Mouse (Mus musculus): Measurements from ENCODE around the gene C130050O18Rik.
"Not testable (repeated sequence)": the region's sequence is repeated elsewhere in the genome, so short reads cannot be mapped to it uniquely, and the experiment has no call there.

The C130050O18Rik gene

DNA sequence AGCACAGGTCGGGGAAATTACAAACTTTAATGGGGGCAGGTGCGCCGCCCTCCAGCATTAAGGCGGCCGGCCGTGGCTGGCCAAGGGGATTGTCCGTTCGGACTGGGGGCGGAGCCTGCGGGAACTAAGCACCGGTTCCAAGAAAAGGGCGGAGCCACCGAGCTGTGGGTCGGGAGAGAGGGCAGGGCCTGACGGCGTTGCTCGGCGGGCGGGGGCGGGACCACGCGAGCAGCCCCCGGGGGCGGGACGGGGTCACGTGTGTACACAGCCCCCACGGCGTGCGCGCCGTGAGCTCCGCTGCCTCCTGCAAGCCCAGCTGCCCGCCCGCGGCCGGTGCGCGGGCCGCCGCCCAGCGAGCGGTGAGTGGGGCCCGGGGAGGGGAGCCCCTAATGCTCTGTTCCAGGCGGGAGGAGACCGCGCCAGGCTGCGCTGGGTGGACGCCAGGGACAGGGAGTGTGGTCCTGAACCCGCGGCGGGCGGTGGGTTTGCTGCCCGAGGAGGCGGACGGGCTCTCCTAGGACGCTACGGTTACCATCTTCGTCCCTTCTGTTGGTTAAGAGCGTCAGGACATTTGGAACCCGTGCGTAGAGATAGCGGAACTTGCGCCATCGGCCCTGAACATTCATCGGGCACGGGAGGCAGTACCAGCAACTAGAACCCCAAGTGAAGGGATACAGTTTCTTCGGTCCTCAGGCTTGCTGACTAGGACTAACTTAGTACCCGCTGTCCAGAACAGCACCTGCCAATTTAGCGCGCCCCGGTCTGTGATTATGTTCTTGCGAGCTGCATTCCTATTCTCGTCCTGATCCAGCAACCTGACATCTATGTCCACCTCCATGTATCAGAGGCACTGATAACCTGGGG lies 24.5 kb upstream of the C130050O18Rik start:
- peak; percentile 98 for DNase-seq

DNA sequence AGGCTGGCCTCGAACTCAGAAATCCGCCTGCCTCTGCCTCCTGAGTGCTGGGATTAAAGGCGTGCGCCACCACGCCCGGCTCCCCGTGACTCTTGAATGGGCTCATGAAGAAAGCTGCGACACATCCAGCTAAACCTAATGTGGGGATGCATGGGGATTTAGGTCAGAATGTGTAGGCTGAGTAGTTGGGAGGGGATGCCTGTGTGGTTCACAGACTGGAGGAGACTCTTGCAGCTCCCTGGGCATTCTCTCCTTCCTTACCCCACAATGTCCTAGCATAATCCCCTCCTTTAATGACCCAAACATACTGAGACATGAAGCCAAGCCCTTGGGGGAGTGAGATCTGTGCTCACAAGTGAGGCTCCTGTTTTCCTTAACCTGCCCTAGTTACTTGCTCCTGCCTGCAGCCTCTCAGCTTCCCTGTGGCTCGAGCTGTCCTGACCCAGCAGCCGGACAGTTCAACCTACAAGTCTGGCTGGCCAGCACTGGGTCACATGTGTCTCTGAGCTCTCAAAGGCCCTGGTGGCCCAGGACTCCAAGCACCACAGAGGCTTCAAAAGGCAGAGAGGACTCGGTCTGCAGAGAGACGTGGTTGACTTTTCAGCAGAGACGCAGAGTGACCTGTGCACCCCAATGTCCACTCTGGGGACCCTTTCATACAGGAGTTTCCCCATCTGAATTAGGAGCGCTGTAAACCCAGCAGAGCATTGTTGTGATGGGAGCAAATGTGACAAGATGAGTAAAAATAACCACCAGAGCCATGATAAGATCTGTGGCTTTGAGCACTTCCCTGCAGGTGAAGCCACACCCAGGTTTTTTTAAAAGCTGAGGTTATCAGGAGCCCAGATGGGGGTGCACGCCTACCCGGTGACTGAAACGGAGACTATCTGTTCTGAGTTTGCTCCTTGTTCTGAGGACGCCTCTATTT lies 23.2 kb upstream of the C130050O18Rik start:
- peak; percentile 74 for DNase-seq

DNA sequence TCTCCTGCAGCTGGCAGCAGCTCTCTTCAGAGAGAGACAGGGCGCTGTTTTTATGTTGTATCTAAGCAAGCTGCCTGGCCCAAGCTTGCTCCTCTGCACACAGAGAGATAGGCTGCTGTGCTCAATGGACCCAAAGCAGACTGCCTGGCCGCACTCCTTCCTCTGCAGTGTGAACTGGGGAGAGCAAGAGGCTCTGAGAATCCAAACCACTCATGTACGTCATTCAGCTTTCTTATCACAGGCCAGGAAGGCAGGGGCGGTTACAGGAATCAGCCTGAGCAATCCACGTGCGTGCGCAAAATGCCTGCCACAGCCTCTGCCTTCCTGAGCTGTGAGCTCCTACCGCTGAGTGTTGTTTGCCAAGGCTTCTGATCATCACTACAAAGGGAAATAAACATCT lies 22.3 kb upstream of the C130050O18Rik start:
- peak; percentile 92 for DNase-seq

DNA sequence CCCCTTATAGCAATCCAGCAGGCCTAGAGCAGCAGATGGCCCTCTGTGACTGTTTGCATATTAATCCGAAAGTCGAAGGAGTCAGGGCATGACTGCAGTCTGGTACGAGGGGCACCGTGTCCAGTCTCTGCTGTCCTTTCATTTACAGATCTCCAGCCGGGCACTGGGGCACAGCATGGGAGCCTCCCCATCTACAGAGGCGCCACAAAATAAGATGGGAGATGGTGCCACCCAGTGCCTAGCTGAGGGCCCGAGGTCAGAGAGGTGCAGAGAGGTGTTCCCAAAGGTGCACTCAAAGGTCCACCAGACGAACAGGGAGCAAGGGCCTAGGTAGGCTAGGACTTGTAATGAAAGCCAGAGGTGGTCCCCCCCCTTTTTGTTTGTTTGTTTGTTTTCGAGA lies 21.8 kb upstream of the C130050O18Rik start:
- no peak for DNase-seq

DNA sequence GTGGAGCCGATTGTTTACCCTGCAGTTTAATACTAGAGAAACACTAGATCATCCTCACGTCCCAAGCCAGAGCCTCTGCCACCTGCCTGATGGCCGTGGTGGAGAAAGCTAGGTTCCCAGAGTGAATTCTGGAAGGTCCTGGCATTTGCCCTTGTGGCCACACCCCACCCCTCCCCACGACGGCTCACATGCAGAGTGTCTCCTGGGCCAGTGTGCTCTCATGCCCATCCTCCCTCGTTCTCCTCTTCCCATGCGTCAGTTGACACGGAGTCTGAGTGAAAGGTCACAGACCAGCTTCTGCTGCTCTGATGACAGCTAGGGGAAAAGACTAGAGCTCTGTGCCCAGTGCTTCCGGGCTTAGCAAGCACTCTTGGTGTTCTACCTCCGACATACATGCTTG lies 20.5 kb upstream of the C130050O18Rik start:
- DNase-seq, result peak; percentile 80

DNA sequence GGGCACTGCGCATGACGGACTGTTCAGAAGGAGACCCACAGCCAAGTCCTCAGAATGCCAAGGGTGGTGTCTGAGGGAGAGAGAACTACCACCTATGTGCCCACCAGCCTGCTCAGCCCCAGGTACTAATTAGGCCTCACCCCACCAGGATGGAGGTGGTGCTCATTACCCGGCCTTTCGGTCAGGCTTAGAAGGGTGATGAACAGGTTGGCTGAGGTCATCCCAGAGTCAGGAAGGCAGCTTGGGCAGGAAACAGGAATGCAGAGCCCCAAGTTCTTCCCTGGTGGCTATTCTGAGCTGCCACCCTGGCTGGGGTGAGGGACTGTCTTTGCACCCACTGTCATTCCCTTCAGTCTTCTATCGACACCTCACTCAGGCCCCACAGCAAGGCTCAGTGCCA lies 19.0 kb upstream of the C130050O18Rik start:
- DNase-seq, result no peak

DNA sequence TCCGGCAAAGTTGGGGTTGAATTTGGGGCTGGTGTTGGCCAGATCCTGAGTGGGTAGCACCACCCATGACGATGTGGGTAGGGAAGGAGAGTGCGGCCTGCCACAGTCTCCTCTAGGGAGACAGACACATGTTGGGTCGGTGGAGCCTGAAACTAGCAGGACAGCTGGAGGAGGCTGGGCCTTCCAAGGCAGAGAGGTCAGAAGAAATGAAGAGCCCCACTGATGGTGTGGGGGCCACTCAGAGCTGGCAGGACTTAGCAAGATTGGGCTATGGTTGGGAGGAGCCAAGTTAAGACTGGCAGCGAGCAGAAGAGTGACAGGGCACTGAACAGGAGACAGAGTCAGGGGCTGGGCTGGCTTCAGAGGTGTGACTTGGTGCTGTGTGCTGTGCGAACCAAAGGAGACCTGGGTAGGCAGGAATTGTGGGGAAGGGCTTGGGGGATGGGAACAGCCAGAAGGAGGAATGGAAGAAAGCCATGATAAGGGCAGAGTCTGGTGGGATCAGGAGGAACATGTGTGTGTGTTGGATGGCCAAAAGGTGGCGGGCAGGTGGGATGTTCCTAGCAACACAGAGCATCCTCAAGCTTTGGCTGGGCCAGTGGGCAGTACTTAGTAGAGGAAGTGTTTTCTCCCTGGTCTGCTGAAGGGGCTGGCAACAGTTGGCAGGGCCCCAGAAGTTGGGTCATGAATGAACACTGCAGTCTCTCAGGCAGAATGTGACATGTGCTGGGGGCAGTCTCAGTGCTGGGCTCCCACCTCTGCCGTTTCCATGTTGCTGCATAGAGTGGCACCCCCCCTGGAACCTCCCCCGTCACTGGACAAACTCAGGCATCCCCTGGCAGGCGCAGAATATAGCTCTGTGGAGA lies 17.5 kb upstream of the C130050O18Rik start:
- peak; percentile 73 for DNase-seq

DNA sequence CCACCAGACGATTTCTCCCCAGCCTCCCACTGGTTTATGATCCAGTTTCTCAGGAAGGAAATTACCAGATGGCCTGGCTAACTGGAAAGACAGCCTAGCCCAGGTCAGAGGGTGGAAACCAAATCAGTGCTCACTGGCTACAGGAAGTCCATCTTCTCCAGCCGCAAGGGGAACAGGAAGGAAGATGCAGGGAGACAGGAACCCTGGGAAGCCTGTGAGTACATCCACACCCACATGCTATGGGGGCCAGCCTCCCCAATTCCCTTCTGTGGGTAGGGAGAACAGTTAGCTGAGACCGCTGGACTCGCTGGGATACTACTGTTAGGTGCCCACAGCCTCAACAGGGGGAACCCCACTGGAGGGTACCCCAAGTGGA lies 16.9 kb upstream of the C130050O18Rik start:
- peak; percentile 77 for DNase-seq

DNA sequence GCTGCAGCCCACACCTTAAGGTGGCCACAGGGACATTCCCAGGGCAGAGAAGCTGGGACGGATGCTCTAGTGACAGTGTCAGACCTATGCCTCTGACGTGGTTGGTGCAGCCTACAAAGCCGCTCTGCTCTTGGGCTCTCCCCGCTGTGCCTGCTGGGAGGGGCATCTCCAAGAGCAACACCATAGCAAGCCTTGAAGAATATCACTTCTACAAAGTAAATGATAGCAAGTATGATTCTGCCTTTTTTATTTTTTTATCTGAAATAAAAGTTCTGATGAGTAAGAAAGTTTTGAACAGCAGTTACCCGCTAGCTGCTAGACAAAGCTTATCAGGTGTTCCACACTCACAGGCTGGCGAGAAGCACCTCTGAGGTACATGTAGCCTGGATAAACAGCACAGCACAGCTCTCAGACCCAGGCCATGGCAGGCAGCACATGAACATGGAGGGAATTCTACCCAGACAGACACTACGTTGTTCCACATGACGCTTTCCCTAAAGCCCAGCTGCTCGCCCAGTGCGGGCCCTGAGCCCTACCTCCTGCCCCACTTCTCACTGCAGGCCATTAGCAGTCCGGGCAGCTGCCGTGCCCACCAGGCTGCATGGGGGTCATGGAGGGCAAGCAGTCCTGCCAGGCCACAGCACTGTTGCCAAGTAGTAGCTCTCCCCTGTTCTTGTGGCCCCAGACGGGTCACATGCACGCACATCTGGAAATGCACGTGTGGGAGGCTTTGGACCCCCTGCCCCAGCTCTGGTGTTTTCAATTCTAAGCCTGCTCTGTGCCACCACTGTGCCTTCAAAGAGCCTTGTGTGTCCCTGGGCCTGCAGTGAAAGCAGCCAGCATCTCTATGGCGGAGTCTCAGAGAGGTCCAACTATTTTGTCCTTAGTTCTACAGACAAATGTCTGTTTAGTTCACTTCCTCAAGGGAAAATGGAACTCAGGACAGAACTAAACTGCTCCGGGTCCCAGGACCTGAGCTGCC lies 16.1 kb upstream of the C130050O18Rik start:
- no peak for DNase-seq

DNA sequence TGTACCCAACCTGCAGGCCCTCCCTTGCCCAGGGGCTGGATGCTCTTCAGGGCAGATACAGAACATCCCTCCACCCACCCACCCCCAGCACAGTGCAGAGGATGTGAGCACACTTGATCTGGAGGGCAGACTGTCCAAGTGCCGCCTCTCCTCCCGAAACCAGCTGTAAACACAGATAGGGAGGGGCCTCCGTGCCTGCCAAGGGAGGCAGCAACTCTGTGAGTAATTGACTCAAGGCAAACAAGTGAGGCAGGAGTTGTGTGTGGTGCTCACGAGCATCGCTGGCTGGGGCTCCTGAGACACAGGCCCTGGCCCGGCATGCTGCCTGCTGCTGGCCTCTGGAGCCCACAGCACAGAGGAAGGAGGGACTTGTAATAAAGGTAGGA lies 15.4 kb upstream of the C130050O18Rik start:
- peak; percentile 92 for DNase-seq

DNA sequence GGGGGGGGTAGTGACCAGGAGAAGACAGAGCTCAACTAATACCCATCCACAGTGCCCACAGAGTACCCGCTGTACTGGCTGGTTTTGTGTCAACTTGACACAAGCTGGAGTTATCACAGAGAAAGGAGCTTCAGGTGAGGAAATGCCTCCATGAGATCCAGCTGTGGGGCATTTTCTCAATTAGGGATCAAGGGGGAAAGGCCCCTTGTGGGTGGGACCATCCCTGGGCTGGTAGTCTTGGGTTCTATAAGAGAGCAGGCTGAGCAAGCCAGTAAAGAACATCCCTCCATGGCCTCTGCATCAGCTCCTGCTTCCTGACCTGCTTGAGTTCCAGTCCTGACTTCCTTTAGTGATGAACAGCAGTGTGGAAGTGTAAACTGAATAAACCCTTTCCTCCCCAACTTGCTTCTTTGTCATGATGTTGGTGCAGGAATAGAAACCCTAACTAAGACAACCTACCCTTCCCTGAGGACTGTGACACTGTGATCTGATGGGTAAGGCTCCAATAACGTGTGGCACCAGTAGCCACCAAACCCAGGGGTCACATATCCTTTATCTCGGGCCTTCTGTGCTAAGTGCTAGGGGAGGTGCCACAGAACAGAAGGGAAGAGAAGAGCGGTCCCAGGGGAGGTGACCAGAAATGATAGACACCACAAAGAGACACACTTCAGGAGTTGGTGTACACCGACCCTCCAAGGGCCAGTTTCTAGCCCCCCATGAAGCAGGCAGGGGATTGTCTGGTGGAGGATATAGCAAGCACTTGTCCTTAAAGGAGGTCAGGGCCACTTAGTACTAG lies 14.6 kb upstream of the C130050O18Rik start:
- not testable (repeated sequence) for DNase-seq

DNA sequence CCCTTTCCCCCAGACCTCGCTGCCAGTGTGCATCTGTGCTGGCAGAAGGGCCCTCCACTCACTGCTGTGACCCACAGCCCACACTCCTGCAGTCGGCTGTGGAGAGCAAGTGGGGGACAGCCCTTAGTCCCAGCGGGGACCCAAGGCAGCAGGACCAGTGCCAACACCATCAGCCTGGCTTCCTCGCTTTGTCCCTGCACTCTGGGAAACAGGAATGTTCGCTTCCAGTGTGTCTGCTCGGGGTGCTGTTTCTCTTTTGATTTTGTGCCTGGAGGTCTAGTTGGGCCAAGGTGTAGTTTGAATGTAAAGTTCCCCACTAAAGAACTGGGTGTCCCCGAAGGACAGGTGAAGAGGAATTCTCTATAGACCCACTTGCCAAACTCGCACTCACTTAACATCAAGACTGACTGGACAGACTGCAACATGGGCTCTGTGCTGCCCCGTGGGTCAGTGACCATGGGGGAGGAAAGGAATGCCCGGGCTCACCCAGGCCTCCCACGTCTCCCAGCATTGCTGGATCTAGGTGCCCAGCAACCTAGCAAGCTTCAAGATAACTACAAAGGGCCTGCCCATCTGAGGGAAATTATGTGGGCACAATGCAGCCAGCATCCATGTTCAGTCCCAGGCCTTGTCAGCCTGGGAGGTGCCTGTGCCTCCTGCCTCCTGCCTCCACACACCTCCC lies 13.6 kb upstream of the C130050O18Rik start:
- DNase-seq, result peak; percentile 51

DNA sequence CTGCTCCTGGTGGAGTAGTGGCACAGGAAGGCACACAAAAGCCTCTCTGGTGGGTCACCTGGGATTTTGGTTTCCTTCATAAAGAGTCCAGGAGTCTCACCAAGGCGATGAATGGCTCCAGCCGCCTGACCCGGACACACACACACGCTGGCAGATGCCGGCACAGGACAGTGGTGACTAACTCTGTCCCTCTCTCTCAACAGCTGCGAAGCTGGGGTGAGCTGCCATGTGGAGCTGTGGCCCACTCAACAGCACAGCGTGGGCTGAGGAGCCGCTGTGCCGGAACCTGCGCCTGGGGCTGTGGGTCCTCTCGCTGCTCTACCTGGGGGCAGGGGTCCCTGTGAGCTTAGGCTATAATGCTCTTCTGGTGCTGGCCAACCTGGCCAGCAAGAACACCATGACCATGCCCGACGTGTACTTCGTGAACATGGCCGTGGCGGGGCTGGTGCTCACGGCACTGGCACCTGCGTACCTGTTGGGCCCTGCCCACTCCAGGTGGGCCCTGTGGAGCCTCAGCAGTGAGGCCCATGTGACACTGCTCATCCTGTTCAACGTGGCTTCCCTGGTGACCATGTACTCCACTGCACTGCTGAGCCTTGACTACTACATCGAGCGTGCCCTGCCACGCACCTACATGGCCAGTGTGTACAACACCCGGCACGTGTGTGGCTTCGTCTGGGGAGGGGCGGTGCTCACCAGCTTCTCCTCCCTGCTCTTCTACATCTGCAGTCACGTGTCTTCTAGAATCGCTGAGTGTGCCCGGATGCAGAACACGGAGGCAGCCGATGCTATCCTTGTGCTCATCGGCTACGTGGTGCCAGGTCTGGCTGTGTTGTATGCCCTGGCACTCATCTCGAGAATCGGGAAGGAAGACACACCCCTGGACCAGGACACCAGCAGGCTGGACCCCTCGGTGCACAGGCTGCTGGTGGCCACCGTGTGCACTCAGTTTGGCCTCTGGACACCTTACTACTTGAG lies 12.6 kb upstream of the C130050O18Rik start:
- DNase-seq, result no peak

DNA sequence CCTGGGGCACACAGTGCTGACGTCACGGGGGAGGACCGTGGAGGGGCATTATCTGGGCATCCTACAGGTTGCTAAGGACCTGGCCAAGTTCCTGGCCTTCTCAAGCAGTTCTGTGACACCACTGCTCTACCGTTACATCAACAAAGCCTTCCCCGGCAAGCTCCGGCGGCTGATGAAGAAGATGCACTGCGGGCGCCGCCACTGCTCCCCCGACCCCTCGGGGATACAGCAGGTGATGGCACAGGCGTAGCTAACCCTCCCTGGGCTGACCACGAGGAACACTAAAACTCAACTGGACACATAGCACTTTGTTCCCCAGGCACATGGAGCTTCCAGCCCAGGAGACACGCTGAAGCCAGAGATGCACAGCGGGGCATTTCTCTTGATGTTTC lies 11.9 kb upstream of the C130050O18Rik start:
- DNase-seq, result no peak

DNA sequence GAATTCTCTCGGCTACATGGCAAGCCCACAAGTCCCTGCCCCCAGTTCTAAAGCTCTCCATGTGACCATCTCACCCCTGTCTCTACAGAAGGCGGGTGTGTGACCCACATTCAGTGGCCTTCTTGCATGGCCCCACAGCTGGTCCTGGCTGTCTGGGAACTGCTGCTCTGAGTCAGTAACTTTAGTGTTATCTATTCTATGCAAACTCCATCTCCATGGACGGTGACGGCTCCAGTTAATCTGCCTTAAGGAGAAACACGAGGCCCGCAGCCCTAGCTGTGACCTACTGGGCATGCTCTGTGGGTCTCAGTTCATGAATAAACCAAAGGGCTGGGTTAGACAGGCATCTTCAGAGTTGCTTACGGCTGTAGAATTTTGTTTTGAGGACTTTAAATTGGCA lies 10.7 kb upstream of the C130050O18Rik start:
- DNase-seq, result no peak

DNA sequence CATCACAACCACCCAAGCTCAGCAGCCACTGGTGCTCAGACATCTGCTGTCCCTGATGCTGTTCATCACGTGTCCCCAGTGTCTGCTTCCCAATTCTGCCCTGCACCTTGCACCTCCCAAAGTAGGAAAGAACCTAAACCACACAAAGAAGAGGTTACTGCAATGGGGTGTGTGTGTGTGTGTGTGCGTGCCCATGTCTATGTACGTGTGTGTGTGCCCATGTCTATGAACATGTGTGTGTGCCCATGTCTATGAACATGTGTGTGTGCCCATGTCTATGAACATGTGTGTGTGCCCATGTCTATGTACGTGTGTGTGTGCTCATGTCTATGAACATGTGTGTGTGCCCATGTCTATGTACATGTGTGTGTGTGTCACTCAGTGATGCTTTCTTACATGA lies 9.6 kb upstream of the C130050O18Rik start:
- DNase-seq, result no peak

DNA sequence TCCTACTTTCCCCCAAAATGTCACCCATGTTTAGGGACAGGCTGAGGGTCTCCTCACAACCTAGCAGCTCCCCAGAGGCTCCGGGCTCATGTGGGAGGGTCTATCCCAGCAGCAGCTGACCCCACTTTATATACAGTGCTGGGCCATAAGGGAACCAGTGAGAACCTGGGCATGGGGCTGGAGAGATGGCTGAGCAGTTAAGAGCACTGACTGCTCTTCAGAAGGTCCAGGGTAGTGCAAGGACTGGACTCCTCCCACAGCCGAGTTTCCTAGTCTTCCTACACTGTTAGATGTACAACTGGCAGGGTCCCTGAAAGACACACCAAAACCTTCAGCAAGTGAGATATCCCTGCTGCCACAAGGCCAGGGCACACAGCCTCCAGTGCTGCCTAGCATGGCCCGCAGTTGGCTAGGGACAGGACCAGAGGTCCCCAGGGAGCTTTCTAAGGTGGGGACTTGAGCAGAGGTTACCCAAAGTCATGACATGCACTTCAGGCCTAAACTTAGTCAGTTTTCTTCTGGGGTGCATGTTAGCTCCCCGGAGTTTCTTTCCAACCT lies 7.6 kb upstream of the C130050O18Rik start:
- no peak for DNase-seq

DNA sequence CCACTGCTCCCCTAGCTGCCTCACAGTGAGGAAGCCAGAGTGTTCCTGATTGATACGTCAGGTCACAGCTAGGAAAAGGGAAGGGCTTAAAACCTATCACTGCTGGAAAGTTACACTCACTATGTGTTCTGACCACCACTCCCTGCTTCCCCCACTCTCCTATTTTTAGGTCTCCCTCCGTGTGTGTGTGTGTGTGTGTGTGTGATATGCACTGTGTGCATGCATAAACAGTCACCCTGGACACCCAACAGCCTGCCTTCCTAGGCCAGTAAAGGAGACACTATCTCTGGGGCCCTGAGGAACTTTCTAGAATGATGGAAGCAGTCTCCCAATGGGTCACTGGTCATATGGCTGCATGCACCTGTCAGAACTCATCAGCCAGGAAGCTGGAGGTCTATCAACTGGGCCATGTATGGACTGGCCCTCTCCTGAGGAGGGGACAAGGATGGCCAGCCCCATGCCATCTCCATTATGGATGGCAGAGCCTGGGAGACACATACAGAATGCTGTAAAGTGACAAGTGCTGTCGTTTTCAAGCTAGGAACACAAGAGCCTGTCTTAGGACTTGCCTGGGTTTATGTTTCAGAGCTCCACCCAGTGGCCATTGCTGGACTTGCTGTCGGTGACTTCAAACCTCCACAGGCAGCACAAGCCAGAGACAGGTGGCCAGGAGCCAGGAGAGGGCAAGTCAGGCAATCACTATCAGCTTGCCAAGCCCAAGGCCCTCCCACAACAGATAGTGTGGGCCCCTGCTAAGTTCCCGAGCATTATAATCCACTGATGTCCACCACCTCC lies 6.9 kb upstream of the C130050O18Rik start:
- peak; percentile 98 for DNase-seq
